Mouse (Mus musculus): ENCODE results near the gene Slc9a9.

- no peak for TF ChIP-seq CTCF (IDR thresholded peaks at IDR 0.05; ENCODE audit: insufficient read depth, low read length)
- no peak for TF ChIP-seq POLR2A (IDR thresholded peaks at IDR 0.05; ENCODE audit: borderline replicate concordance, extremely low read depth, low read depth, low read length)
Measured at GRCm38 (mm10) chr9:95167806-95168205, 498.1 kb downstream of the Slc9a9 start.
